Mouse (Mus musculus): ENCODE measurements around the gene Csrnp1.

GRCm38 (mm10) chr9:119923462-119923861 is 61.0 kb downstream of the Csrnp1 start:
- TF ChIP-seq CTCF (IDR thresholded peaks at IDR 0.05; ENCODE audit: low read depth, low read length): no peak
- TF ChIP-seq POLR2A (IDR thresholded peaks at IDR 0.05; ENCODE audit: extremely low read depth, insufficient read depth, low read length): no peak

Measured in liver, adult 2 months (tissue).